Mouse (Mus musculus) kidney, embryonic 14.5 days (tissue): ENCODE data around the gene 3110040M04Rik. TPM values are rescaled to one million over a fixed set of nuclear protein-coding genes. Genes with fewer than 3 reads are reported as not detected.
"Not testable (repeated sequence)": the region's sequence is repeated elsewhere in the genome, so short reads cannot be mapped to it uniquely, and the experiment has no call there.

Experiments
- ATAC-seq: fragments of 200-750 bp; cut with Nextera tagmentation; 2 replicates; pipeline ENCODE4 v1.8.0; 2017; ENCODE audit warnings: moderate number of reproducible peaks, mild to moderate bottlenecking, moderate TSS enrichment, moderate library complexity; ENCODE audit not compliant: low FRiP score, low TSS enrichment
- H3K27ac ChIP-seq: fragments of 300-500 bp; sonication (generic); 2 replicates; pipeline ENCODE4 v1.5.1; 2014; ENCODE audit warnings: low read depth, mild to moderate bottlenecking, low read length, moderate library complexity, mixed read lengths
- H3K27me3 ChIP-seq: fragments of 300-500 bp; sonication (generic); 2 replicates; pipeline ENCODE4 v1.6.1; 2014; ENCODE audit warnings: mild to moderate bottlenecking, low read length; ENCODE audit not compliant: control insufficient read depth, insufficient read depth
- H3K36me3 ChIP-seq: fragments of 300-500 bp; sonication (generic); 2 replicates; pipeline ENCODE4 v1.6.1; 2014; ENCODE audit warnings: low read length, mixed read lengths; ENCODE audit not compliant: control insufficient read depth, insufficient read depth
- H3K4me1 ChIP-seq: fragments of 300-500 bp; sonication (generic); 2 replicates; pipeline ENCODE4 v1.6.1; 2014; ENCODE audit warnings: low read length, mixed read lengths; ENCODE audit not compliant: control insufficient read depth, insufficient read depth
- H3K4me2 ChIP-seq: fragments of 300-500 bp; sonication (generic); replicated peaks from 2 replicates; pipeline ENCODE4 v1.6.1; 2014; ENCODE audit warnings: low read depth, mild to moderate bottlenecking, low read length
- H3K4me3 ChIP-seq: fragments of 300-500 bp; sonication (generic); 2 replicates; pipeline ENCODE4 v1.5.1; 2014; ENCODE audit warnings: mild to moderate bottlenecking, low read length
- H3K9ac ChIP-seq: fragments of 300-500 bp; sonication (generic); 2 replicates; pipeline ENCODE4 v1.6.1; 2014; ENCODE audit warnings: low read depth, mild to moderate bottlenecking, low read length, moderate library complexity
- H3K9me3 ChIP-seq: fragments of 300-500 bp; sonication (generic); 2 replicates; pipeline ENCODE4 v1.6.1; 2016; ENCODE audit warnings: low read length; ENCODE audit not compliant: control insufficient read depth
- WGBS: fragments of 180-500 bp; shearing (Covaris S2); extraction: QIAGEN DNeasy Blood & Tissue Kit; methylation state at CpG from one replicate; pipeline ENCODE4 v1.1.7; 2014; 5-methylcytosine and 5-hydroxymethylcytosine counted together
- polyA plus RNA-seq: library from polyadenylated mRNA; unstranded; fragments of >200 nt; fragmentation: Nextera tagmentation; extraction: Ambion mirVana; gene quantifications from 2 replicates; pipeline ENCODE4 v1.2.1, GENCODE M21; 2014

3110040M04Rik gene
- polyA plus RNA-seq, 1 experiment from 2014 or later = 0.58 TPM

DNA sequence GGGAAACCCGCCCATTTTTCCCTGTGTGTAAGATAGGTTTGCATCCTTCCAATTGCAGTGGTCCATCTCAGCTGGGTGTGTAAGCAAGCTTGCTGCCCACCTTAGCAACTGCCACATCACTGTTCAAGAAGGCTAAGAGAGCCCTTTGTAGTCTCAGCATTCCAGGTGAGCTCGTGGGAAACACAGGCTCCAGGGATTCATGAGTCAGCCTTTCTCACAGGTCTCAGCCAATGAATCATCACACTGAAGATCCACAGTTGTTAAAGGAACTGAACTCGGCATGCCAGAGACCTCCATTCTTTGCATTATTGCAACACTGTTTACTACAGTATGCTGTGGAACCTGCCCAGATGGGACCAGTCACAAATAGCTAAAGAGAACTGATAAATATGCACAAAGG is 35.3 kb upstream of the 3110040M04Rik start:
- no peak overlapping the region for H3K27ac ChIP-seq
- H3K4me1 ChIP-seq = peaks cover 10% of the 10 kb centered on the region
- H3K36me3 ChIP-seq = no peaks in the 10 kb centered on the region
- H3K4me2 ChIP-seq = no peak overlapping the region
- no peak overlapping the region for H3K4me3 ChIP-seq
- 74% methylated on average over 3 of the region's 3 CpGs for WGBS
- no peak for ATAC-seq
- H3K27me3 ChIP-seq = no peaks in the 10 kb centered on the region
- no peak overlapping the region for H3K9ac ChIP-seq
- no peaks in the 10 kb centered on the region for H3K9me3 ChIP-seq

DNA sequence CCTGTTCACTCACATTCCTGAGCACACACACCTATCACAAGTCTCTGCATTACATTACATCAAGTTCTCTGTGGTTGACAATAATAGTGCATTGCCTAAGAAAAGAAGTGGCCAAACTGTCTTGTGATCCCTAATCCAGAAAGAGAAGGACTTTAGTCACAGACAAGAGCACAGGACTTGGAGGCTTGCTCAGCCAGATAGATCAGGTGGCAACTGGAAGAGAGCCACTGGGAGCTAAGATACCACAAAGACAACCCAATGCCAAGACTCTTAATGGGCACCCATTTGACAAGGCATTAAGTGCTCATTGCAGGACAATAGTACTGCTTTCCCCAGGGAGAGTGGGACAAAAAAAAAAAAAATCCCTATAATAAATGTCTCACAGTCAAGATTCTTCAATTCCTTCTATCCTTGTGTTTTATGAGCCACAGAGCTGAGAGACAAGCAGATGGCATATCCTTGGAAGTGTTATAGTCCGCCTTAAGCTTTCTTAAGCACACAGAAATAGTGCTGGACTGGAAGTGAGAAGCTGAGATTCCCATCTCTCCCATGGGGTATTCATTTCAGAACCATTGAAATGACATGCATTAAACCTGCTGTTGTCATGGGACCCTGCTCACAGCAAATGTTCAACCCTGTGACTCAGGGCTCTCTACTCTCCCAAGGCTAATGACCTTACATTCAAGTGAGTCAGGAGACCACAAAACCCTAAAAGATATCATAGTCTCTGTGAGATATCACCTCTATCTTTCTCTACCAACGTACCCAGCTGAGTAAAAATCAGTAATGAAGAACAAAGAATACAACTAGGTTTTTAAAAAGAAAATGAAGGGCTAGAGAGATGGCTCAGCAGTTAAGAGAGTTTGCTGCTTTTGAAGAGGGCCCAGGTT is 32.1 kb upstream of the 3110040M04Rik start:
- H3K4me3 ChIP-seq = no peak overlapping the region
- no peak for ATAC-seq
- H3K4me2 ChIP-seq = no peak overlapping the region
- no peak overlapping the region for H3K9ac ChIP-seq
- peaks cover 10% of the 10 kb centered on the region for H3K4me1 ChIP-seq
- 72% methylated on average over 2 of the region's 2 CpGs for WGBS
- no peaks in the 10 kb centered on the region for H3K9me3 ChIP-seq
- H3K36me3 ChIP-seq = no peaks in the 10 kb centered on the region
- no peak overlapping the region for H3K27ac ChIP-seq
- no peaks in the 10 kb centered on the region for H3K27me3 ChIP-seq

DNA sequence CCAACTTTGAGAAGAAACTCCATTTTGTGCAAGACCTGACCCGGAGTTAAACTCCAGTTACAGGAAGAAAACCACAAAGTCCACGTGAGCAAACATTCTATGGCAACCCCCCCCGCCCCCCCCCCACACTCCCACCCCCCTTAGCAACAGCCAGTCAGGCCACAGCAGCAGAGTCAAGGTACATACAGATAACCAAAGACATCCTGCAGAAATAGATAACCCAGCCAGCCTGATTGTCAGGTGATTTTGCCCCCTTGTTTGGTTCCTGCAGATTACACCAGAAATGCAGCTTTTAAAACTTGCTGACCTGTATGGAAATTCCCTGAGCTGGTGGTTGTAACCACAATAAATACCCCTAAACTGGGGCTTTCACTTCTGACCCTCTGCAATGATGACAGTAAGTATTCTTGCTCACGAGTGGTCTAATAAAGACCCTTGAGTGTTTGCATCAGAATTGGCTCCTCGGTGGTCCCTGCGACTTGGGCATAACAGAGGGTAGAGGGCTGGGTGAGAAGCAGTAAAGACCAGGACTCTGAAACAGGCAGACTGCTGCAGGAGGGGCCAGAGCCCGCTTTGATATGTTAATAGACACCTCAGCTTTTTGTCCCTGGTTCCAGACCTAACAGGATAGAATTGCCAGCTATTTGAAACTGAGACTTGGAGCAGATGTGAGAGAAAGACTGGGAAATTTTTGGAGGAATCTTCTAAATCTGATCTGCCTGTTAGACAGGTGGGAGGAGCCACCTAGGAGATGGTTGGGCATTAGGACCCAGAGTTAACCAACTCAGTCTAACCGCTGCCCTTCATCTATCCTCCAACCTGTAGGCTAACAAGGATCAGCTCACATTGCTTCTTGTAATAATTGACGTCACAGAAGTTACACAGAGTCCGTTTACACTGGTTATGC is 26.6 kb upstream of the 3110040M04Rik start:
- Histone ChIP-seq H3K4me3 (peak overlapping the region; percentile 2; the same call in 1 of the 2 replicates), H3K36me3 (no peaks in the 10 kb centered on the region), H3K27ac (peak overlapping the region; percentile 18; the same call in 1 of the 2 replicates), H3K4me2 (peak overlapping the region; percentile 31), H3K4me1 (0 out of 2 replicates have a peak, but pooled peaks cover 4% of the 10 kb centered on the region), H3K9ac (no peak overlapping the region), H3K9me3 (no peaks in the 10 kb centered on the region), H3K27me3 (no peaks in the 10 kb centered on the region)
- ATAC-seq = peak; percentile 94
- 11% methylated on average over 10 of the region's 10 CpGs for WGBS

DNA sequence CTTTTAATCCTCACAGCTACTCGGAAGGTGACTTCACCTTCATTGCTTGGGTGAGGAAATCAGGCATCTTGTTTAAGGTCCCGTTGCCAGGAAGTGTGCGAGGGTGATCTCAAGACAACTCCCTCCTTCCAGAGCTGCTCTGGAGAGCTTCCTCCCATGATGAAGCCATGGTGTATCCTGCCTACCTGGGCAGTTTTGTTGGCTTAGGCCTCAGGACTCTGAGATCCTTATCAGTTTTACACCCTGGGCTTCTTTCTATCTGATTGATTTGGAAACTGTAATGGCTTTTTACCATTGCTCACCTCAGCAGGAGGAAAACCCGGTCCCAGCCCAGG is 26.0 kb upstream of the 3110040M04Rik start:
- Histone ChIP-seq H3K36me3 (no peaks in the 10 kb centered on the region), H3K9ac (no peak overlapping the region), H3K27me3 (no peaks in the 10 kb centered on the region), H3K27ac (peak overlapping the region; percentile 18; the same call in 1 of the 2 replicates), H3K4me3 (peak overlapping the region; percentile 2; the same call in 1 of the 2 replicates), H3K9me3 (no peaks in the 10 kb centered on the region), H3K4me1 (0 out of 2 replicates have a peak, but pooled peaks cover 4% of the 10 kb centered on the region), H3K4me2 (peak overlapping the region; percentile 31)
- WGBS = 6% methylated on average over 4 of the region's 4 CpGs
- ATAC-seq = no peak

DNA sequence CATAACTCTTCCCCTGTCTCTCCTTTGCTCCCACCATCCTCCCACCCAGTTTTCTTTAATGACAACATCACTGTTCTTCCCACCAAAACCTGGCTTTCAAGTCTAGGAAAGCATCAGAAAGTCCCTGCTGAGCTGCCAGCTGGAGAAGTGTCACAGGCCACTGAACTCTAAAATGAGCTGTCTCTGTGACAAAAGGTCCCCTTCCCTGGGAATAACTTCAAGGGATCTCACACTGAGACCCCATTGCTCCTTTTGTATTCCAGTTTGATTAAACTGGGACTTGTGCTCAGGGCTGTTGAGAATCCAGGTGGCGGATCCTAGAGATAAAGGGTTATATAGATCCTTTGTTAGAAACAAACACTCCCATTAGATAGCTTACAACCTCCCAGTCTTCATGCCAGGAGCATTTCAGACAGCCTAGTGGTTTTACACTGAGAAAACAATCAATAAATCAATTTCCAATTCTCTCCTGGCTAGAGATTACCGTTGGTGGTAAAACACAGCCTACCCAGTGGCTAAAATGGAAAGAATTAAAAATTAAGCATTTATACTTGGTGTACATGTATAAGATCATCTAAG is 25.3 kb upstream of the 3110040M04Rik start:
- WGBS = 46% methylated on average over 2 of the region's 2 CpGs
- Histone ChIP-seq H3K36me3 (no peaks in the 10 kb centered on the region), H3K27me3 (no peaks in the 10 kb centered on the region), H3K4me2 (no peak overlapping the region), H3K27ac (no peak overlapping the region; the same call in 1 of the 2 replicates), H3K4me1 (0 out of 2 replicates have a peak, but pooled peaks cover 4% of the 10 kb centered on the region), H3K9ac (no peak overlapping the region), H3K9me3 (no peaks in the 10 kb centered on the region), H3K4me3 (no peak overlapping the region)
- ATAC-seq = peak; percentile 26; the same call in 1 of the 2 replicates

DNA sequence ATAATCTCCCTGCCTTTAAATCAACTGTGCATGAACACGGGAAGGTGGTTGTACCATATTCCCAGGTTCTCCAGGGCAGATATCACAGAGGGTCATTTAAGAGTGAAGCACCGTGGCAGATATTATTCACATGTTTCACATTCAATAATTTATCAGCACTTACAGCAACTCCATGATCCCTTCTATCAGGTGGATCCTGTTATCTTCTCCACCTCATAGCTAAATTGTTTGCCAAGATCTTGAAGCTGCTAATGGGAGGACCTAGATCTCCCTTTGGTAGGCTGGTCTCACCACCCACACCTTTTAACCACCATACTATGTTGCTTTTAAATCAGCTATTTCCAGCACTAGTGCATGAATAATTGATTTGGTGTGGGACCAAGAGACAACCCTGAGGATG is 23.8 kb upstream of the 3110040M04Rik start:
- Histone ChIP-seq H3K4me3 (no peak overlapping the region), H3K4me1 (0 out of 2 replicates have a peak, but pooled peaks cover 4% of the 10 kb centered on the region), H3K9me3 (no peaks in the 10 kb centered on the region), H3K27ac (no peak overlapping the region), H3K9ac (no peak overlapping the region), H3K27me3 (no peaks in the 10 kb centered on the region), H3K36me3 (no peaks in the 10 kb centered on the region), H3K4me2 (no peak overlapping the region)
- WGBS = 77% methylated on average over 2 of the region's 2 CpGs
- no peak for ATAC-seq

DNA sequence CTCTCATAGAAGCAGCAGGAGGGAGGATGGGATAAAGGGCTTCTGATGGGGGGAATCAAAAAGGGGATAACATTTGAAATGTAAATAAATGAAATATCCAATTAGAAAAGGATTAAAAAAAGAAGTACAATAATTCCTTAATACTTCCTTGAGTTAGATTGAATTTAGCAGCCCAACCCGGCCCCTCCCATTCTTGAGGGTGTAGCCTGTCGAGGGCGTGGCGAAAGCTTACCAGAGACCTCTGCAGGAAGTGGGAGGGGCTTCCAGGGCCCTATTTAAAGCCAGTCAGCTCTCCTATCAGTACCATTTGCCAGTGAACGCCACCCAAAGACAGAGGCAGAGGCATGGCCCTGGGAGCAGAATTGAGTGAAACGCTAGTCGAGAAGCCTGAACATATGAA is 21.7 kb upstream of the 3110040M04Rik start, which contains the start of gene Gm47985:
Gene Gm47985 (plus strand): TSS at position 272 of the 400 bp plus-strand sequence.
- not testable (repeated sequence) for H3K4me3 ChIP-seq, H3K9me3 ChIP-seq, H3K27me3 ChIP-seq, H3K9ac ChIP-seq, H3K36me3 ChIP-seq, H3K4me1 ChIP-seq, ATAC-seq, H3K27ac ChIP-seq, H3K4me2 ChIP-seq
- WGBS = no CpG with 5 or more reads among the region's 7 CpGs

DNA sequence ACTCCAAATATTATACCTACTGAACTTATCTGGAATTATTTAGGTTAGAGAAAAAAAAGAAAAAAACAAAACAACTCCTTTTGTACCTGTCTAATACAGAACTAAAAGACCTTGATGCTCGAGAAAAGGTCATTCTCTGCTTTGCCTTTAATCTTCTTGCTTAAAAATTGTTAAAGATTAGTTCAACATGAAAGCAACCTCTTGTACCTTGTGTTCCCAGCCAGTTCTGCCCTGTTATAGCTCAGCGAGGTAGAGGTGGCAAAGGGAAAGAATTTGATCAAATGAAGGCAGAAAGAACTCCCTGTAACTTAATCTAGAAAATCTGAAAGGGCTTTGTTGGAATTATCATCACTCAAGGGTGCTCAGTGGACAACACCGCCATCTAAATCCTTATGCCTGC is 17.7 kb upstream of the 3110040M04Rik start:
- not testable (repeated sequence) for H3K27me3 ChIP-seq, H3K9me3 ChIP-seq, ATAC-seq, H3K4me3 ChIP-seq, H3K4me1 ChIP-seq, H3K9ac ChIP-seq, H3K27ac ChIP-seq, H3K36me3 ChIP-seq, H3K4me2 ChIP-seq
- WGBS = 74% methylated on average over 3 of the region's 3 CpGs
